Mouse (Mus musculus): ENCODE measurements around the gene Adamts17. TPM values are rescaled to one million over a fixed set of nuclear protein-coding genes. Genes with fewer than 3 reads are reported as not detected.

Adamts17 gene
- polyA plus RNA-seq, 1 experiment = 2.1 TPM

DNA sequence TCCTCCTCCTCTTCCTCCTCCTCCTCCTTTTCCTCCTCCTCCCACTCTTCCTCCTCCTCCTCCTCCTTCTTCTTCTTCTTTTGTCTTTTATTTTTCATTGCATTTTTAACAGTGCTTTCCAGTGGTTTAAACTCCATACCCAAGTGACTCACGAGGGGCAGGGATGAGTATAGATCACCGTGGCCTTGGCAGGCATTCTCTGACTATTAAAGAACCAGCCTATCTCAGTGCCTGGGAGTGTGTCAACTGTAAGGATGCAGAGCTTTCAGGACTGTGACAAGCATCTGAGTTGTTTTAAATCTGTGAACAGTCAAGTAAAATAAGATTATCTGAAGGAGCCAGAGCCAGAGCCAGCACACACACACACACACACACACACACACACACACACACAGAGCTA lies 130.7 kb downstream of the Adamts17 start:
- DNase-seq (ENCODE audit: low spot score) = no peak

GRCm38 (mm10) chr7:66970974-66971373 lies 131.4 kb downstream of the Adamts17 start:
- DNase-seq (ENCODE audit: low spot score) = no peak

DNA sequence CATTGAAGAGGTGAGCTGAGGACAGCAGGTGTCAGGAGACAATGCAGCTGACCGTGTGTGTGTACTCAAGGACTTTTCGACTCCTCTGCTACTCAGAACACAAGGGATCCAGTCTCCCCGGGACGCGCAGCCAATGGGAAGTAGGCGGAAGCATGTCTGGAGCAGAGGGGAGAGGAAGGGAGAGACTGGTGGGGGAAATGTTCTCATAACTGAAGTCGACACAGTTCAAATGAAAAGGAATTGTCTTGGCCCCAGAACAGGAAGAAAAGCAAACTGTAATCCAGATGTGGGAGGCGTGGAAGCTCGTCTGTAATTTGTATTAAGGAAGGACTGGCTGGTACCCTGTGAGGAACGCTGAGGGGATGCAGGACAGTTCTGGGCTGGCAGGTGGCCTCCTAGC lies 135.3 kb downstream of the Adamts17 start:
- no peak for DNase-seq (ENCODE audit: low spot score)

DNA sequence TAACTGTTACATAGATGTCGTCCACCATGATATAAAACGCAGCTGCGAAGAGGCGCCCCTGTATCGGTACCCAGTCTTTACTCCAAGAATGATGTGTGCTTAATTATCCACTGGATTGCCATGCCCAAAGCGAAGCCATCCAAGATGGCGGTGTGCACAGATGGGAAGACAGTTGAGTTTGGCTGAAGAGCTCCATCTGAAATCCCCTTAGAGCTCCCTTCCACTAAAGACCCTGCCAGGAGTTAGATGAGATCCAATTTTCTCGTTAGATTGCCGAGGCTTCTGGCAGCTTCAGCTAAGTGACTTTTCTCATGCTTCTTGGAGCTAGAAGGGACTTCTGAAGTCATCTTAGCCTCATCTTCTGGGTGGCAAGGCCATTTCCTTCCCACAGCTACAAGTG lies 136.8 kb downstream of the Adamts17 start:
- no peak for DNase-seq (ENCODE audit: low spot score)

DNA sequence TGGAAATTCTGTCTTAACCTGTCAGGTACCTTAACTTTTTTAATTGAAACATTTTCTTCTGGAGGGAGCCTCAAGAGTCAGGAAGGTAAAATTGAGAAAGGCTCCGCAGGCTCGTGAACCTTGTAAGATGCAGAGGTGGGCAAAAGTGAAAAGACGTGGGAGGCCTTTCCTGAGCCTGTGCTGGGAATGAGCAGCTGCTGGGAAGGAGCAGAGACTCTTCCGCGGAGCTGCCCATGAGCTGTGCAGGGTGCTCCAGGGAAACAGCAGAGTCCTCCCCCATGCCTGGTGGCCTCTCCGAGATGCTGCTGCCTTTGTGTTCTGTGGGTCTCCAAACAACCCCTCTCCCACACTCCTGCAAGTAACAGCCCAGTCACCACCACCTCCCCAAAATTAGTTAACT lies 142.1 kb downstream of the Adamts17 start:
- no peak for DNase-seq (ENCODE audit: low spot score)

DNA sequence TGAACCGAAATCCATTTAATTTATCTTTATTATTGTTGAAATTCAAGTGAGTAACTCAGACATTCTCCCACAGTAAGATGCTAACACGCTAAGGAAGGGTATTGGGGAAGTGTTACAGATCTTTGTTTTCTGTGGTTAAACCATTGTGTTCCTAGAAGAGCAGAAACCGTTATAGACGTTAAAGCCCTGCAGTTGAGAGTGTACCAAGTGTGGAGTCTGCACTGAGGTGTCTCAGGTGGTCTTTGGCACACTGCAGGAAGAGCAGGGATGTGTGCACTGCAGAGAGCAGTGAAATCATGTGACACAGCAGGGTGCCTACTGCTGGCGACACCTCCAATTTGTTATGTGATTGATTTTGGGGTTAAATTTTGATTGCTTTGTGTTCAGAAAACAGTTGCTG lies 142.5 kb downstream of the Adamts17 start:
- DNase-seq (ENCODE audit: low spot score) = no peak

- no peak for DNase-seq (ENCODE audit: low spot score)
Measured at GRCm38 (mm10) chr7:66987671-66988070, 148.1 kb downstream of the Adamts17 start.

GRCm38 (mm10) chr7:66988441-66988840 lies 148.9 kb downstream of the Adamts17 start:
- DNase-seq (ENCODE audit: low spot score) = no peak

- DNase-seq (ENCODE audit: low spot score) = no peak
Measured at GRCm38 (mm10) chr7:66989357-66990045, 150.0 kb downstream of the Adamts17 start.

DNA sequence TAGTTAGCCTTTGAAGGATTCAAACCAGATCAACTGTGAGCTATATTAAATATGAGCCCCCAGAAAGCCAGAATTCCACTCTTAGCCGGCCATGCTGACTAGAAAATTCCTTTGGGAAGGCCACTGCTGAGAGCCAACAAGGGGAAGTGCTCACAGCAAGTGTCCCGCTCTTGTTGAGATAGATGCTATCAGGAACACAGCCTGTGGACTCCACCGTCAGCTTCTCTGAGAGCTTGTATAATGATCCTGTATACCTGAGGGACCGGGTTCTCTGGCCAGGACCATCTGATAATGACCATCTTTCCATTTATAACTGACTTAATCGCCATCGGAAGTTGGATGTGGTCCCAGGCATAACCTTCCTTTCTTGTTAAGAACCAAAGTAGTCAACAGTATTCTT lies 159.3 kb downstream of the Adamts17 start:
- no peak for DNase-seq (ENCODE audit: low spot score)

DNA sequence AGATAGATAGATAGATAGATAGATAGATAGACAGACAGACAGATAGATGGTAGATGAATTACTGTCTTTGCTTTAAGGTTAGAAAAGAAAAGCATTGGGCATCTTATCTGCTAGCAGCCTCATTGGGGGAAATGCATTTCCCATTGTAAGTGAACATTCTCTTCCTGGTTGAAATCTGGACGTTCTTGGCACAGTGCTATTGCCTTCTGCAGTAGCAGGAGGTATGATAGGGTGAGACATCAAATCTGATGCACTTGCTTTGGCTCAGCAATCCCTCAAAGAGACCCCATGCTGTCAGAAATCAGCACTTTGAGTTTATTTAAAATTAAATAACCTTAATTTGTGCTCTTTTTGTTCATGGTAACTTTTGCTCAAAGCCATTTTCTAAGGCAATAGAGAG lies 164.1 kb downstream of the Adamts17 start:
- no peak for DNase-seq (ENCODE audit: low spot score)

- no peak for DNase-seq (ENCODE audit: low spot score)
Measured at GRCm38 (mm10) chr7:67004220-67004619, 164.7 kb downstream of the Adamts17 start.

DNA sequence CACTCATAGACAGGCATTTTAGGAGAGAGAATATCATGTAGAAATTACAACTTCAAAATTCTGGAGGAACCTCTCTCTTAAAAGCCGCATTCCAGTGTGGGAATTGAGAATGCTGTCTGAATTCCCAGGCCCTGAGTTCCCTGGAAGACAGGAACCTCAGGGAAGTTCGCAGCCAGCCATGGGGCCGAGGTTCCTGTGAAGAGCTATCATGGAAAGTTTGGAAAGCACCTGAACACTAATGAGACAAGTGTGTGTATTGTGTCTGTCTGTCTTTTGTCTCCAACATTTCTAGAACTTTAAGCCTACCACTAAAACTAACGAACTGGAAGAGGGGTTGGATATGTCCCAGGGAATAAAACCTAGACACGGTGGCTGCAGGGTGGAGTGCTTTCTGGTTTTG lies 170.3 kb downstream of the Adamts17 start:
- no peak for DNase-seq (ENCODE audit: low spot score)

DNA sequence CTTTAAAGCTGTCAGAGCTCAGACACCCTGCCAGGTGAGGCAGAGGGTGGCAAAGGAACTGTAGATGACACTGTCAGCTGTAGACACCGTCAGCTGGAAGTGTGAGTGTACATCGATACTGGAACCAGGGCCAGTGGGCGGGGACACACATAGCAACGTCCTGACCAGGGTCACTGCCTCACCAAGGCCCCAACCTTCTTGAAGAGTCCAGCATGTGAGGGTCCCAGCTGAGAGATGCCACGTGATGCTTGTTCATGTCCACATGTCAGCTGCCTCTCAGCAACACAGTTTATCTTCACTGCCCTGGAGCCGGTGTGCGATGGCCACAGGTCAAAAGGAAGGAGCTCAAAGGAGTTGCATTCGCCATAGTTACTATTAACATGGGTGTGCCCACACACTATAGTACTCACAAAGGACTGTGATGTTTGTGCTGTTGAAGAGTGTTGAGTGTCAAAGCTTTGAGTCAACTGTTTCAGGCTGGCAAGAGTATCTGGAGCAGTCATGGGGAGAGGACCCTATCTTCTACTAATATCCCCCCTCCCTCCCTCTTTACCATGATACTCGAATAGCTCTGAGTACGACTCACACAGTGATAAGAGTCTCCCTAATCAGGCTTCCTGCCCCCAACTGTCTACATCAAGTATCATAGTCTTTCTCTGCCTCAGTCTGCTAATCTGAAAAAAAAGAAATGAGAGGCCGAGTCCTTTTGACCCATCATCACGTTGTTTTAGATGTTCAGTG lies 172.6 kb downstream of the Adamts17 start:
- no peak for DNase-seq (ENCODE audit: low spot score)

DNA sequence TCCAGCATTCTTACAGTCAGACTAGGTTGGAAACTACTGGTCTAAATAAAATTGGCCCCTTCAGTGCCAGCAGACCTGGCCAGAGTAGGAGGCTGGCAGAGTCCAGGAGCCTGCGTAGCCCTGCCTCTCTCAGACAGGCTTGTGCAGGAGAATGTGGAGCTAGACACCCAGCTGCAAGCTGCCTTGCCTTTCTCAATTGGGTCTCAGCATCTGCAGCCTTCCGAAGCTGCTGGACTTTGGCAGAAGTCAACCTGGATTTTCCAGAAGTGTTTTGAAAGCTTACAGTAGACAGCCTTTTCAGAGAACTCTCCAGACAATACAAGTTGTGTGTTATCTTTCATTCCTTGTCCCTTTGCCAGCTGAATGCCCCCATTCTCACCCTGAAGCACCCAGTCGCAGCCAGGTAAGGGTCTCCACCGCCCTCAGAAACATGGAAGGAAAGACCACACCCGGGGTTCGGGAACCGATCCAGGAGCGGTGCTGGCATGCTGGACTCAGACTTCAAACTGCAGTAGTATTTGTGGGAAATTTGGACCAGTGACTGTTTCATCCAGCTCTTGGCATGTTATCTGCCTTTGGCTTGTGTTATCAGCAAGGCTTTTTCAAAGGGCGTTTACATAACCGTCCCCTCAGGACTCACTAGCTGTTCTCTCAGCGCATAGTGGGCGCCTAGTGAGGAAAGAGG lies 173.8 kb downstream of the Adamts17 start:
- DNase-seq (ENCODE audit: low spot score) = no peak

DNA sequence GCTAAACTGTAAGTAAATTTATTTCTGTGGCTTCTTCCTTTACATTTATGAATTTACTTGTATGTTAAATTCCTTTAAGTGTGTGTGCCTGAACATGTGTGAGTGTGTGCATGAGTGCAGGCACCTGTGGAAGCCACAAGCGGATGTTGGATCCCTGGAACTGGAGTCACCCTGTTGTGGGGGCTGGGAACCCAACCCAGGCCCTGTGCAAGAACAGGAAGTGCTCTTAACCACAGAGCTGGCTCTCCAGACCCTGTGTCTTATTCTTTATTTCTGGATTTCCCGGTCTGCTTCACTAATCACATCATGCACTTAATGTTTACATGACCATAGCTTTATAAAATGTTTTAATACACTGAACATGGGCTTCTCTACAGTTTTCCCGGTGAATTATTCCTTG lies 180.4 kb downstream of the Adamts17 start:
- DNase-seq (ENCODE audit: low spot score) = no peak

DNA sequence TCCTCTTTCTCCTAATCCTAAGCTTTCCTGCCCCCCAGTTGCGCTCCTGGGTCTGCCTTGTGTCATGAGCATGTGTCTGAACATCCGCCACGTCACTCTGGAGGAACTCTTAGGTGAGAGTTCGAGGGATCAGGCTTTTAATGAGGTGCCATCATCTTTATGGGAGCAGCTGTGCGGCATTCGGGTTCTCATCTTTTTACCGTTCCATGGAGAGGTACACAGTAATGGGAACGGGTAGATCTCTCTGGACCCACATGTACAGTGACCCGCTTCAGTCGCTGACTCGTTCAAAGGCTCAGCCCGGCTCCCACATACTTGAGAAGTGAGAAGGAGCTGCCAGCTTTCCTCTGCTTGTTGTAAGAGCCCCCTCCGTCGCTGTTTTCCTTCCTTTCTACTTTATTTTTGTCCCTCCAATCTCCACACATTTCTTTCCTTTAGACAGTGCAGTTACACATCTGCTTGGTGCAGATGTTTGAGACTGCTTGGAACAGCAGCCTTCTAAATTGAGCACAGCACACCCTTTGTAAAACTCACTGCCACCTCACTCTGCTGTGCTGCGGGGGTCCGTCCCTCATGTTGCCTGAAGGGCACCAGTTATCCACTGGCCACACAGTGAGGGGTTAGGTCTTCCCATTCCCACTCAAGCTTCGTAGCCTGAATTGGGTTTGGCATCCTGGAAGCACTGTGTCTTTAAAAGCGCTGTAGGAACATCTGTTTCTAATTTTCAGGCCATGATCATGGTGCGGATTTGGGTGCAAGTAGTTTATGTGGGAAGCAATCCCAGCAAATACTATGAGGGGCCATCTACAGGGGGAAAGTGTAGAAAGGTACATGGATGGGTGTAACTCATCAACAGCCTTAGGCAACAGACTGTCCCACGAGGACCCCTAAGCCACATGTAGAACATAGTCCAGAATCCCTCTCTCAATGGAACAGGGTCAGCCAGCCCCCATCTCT lies 186.9 kb downstream of the Adamts17 start:
- DNase-seq (ENCODE audit: low spot score) = no peak

GRCm38 (mm10) chr7:67027216-67027615 lies 187.7 kb downstream of the Adamts17 start:
- DNase-seq (ENCODE audit: low spot score) = no peak

GRCm38 (mm10) chr7:67027696-67028095 lies 188.2 kb downstream of the Adamts17 start:
- DNase-seq (ENCODE audit: low spot score) = no peak

DNA sequence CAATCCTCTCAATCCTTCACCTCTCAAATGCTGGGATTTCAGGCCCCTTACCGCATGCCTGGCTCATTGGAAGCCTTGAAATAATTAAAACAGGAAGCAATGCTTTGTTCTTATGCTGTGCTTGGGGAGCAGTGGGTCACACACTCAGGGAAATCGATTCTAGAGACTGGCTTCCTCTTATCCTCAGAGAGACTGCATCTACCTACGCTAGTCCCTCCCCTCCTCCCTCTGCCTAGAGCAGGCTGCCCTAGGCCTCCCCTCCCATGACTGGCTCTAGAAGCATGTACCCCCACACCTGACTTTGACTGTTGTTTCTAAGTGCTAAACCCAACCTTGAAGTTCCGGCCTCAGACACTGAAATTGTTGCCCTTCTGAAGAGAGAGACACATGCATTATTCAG lies 189.4 kb downstream of the Adamts17 start:
- DNase-seq (ENCODE audit: low spot score) = no peak

GRCm38 (mm10) chr7:67029481-67029880 lies 189.9 kb downstream of the Adamts17 start:
- no peak for DNase-seq (ENCODE audit: low spot score)

GRCm38 (mm10) chr7:67031284-67031683 lies 191.7 kb downstream of the Adamts17 start:
- no peak for DNase-seq (ENCODE audit: low spot score)

Data from urinary bladder, adult 2 months (tissue).